Mouse (Mus musculus) testis, postnatal 14 days (tissue): Measurements from ENCODE around the gene Smg9.

Experiments used
- DNase-seq: peaks from one replicate; pipeline ENCODE4 v3.0.0; 2021; ENCODE audit warnings: low spot score

The Smg9 gene

DNA sequence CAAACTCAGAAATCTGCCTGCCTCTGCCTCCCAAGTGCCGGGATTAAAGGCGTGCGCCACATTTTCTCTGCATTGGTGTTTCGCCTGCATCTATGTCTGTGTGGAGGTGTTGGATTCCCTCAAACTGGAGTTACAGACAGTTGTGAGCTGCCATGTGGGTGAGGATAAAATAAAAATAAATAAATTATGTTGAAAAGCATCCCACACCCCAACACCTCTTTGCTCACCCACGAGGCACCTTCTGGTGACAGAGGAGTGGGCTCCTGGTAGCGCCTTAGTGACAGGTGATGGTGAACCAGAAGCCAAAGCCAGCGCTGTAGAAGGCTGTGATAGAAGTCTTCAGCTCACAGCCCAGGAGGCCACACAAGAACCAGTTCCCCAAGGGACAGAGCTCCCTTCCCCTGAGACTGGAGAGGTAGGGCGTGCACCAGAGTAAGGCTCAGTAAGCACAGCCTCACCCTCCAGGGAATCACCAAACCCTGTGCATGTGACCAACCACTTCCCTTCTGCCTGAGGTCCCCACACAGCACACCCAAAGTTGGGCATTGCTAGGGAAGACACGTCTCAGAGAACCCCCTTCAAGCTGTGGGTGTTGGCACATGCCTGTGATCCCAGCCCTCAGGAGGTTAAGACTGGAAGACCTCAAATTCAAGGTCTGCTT lies 46.0 kb downstream of the Smg9 start:
- no peak for DNase-seq

GRCm38 (mm10) chr7:24446697-24447340 lies 47.4 kb downstream of the Smg9 start:
- no peak for DNase-seq

GRCm38 (mm10) chr7:24448782-24449517 lies 49.5 kb downstream of the Smg9 start:
- DNase-seq: no peak

GRCm38 (mm10) chr7:24450585-24451017 lies 51.2 kb downstream of the Smg9 start:
- no peak for DNase-seq

- DNase-seq: no peak
Observed at GRCm38 (mm10) chr7:24451855-24452311, 52.5 kb downstream of the Smg9 start, which contains the start of gene Irgc1. Gene Irgc1 (minus strand): TSS chr7:24452297.

DNA sequence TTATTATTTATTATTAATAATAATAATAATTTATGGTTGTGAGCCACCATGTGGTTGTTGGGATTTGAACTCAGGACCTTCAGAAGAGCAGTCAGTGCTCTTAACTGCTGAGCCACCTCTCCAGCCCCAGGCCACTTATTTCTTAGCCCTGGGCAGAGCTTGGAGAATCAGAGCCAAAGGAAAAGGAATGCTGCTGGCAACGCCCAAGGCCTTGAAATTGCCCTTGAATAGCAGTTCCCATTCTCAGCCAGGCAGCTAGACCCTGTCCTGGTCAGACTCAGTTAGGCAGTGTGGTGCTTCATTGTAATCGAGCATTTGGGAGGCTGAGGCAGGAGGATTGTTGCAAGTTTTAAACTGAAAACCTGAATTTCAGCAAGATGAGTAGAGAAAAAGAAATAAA lies 54.8 kb downstream of the Smg9 start:
- no peak for DNase-seq

DNA sequence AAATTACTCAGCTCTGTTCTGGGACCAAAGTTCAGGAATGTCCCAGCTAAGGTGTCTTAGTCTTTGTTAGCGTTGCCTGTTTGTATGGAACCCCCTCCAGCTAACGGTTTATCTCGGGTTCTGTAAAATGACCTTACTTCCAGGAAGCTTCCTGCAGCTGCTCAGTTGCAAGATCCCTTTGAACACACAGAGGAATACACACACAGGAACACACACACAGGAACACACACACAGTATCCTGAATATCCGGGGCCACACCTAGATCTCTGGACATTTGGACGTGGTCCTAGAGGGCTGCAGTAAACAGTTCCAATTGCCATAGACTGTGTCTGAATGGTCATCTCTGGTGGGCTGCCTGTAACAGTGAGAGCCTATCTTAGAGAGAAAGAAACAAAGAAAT lies 56.3 kb downstream of the Smg9 start:
- no peak for DNase-seq

DNA sequence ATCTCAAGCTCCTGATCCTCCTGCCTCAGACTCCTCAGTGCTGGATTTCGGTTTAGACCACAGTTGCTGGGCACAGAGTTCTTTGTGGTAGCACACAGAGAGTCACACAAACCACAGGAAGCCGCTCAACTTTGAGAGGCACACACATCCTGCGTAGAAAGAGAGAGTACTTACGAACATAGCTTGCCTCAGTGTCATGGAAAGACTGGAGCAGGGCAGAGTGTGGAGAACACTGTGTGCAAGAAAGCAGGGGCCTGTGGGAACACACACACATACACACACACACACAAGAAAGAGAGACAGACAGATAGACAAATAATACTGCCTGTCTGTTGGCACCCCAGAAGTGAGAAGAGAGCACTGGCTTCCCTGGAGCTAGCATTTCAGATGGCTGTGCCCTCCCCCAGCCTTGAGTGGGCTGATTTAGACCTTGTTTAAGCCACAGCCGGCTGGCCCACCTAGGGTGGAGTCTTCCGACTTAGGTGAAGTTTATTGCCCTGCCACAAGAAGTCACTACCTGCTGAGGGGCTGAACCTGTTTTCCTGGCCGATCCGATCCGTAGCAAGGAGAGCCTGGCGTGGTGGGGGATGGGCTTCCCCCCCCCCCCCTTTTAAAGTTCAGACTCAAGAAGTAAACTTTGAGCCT lies 58.4 kb downstream of the Smg9 start:
- no peak for DNase-seq

GRCm38 (mm10) chr7:24459440-24459839 lies 60.0 kb downstream of the Smg9 start:
- no peak for DNase-seq

- DNase-seq: no peak
Observed at GRCm38 (mm10) chr7:24459843-24460242, 60.4 kb downstream of the Smg9 start.

GRCm38 (mm10) chr7:24461376-24462051 lies 62.1 kb downstream of the Smg9 start:
- no peak for DNase-seq

DNA sequence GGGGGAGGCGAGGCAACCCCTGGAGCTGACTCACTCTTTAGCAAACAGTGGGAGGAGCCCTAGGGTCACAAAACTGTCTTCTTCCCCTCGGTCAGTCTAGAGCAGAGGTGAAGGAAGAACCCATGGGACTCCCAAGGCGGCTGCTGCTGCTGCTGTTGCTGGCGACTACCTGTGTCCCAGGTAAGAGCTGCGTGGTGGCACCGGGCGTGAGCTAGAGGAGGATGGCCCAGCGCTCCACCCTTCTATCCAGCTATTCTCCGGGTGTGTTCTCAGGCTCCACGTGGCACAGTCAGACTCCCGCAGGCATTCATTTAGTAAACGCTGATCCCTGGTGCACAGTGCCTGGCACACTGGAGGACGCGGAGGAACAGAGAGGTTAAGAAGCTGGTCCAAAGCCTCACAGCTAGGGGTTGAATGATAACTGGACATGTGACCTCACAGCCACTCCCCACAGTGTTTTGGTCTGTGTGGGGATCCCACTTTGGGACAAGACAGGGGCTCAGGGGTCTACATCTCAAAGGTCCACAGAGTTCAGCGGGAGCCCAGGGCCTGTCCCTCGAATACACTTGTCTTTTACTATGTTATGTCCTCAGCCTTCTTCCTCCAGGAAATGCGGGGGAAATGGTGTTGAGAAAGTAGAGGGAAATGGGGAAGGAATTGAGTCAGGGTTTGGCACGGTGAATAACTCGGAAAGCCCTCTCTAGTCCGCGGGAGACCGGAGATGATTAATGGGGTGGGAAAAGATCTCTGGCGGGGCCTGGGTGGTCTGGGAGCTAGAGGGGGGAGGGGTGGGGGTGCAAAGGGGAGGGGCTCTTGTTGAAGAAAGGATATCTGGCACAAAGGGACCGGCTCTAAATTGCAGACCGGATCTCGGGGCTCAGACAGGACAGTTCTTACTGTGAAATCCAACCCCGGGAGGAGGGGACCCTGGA lies 63.2 kb downstream of the Smg9 start, which contains the start of gene Plaur:
Gene Plaur (plus strand): TSS at position 97 of the 932 bp plus-strand sequence.
- DNase-seq: no peak

DNA sequence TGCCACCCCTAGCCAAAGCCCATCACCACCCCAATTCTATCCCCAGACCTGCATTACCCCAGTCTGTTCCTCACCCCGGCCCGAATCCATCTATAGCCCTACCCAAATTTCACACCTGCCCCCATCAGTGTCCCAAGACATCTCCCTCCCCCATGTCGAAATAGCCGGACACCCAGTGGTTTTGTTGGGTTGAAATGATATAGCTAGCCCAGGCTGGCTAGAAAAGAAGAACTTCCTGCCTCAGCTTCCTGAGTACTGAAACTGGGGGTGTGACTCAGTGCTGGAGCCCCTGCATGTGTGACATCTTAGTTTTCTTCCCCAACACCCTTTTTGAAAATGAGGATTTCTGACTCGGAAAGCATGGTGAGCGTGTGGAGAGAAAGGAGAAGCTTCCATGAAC lies 67.4 kb downstream of the Smg9 start:
- no peak for DNase-seq

GRCm38 (mm10) chr7:24467886-24468285 lies 68.5 kb downstream of the Smg9 start:
- DNase-seq: no peak

DNA sequence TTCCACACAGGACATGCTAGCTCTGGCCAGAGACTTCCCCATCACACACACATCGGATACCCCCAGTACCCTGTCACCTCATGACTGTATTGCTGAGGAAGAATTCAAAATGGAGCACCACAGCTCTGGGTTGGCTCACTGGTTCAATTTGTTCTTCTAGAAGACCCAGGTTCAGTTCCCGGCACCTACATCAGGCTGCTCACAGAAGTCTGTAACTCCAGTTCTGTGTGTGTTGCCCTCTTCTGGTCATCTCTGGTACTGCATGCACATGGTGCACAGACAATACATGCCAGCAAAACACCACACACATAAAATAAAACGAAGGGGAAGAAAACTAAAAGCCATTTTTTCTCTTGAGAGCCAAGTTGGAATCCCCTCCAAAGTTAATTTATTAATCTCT lies 69.7 kb downstream of the Smg9 start:
- DNase-seq: peak; percentile 62

DNA sequence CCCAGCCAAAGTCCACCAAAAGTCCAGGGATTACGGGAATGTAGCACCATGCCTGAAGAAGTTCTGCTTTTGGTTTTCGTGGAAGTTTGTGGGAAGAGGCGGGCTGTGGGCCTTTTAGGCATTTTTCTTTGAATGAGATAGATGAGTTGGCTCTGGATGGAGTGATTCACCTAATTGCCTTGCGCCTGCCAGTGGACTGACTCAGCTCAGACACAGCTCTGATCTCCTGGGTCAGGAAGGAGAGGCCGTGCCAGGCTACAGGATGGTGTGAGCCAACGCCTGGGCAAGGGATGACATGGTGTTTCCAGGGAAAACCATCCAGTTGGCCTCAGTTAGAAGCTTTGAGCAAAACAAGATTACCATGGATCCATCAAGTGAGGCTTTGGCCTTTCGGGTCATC lies 70.9 kb downstream of the Smg9 start:
- no peak for DNase-seq
